Mouse (Mus musculus): ENCODE measurements at regions not wholly inside any gene's neighbourhood (a gene's known extent, or its start where the extent isn't known, plus 50 kb on each side); places are given as distances from the start of the nearest gene placed in this dataset.

DNA sequence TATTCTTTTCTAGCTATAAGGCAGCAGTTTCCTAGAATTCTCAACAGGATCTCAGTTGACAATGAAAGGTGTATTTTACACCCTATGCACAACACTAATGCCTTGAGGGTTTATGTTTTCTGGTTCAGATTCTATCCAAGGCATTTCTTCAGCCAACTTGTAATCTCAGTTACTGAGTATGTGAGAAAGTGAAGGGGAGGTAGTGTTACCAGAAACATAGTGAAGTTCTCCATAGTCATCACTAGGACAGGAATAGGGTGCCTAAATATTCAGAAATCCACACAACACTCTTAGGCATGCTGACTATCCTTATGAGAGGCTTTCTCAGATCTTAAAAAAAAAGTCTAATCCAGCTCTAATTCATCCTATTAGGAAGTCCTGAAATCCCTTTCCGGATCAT is 1228.2 kb upstream of the Cntnap5a start:
- DNase-seq (ENCODE audit: extremely low read depth, low read depth, low spot score): no peak

- no peak for DNase-seq (ENCODE audit: extremely low read depth, low read depth, low spot score)
Observed at GRCm38 (mm10) chr1:114496455-114496854, 1188.1 kb upstream of the Cntnap5a start.

DNA sequence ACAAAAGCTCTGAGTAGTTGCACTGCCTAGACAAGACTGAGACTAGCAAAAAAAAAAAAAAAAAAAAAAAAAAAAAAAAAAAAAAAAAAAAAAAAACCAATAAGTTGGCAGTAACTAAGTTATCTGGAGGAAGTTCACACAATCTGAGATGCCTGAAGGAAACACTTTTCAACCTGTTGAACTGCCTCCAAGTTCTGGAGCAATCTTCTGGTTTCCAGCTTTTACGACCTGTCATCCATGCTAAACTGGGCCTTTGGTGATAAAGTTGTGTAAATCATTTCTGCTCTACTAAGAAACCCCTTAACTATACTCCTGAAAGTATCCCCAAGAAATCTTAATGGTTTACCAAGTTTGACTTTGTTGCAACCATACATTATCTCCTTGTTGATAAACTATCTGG is 1168.8 kb upstream of the Cntnap5a start:
- peak; percentile 57 for DNase-seq (ENCODE audit: extremely low read depth, low read depth, low spot score)

DNA sequence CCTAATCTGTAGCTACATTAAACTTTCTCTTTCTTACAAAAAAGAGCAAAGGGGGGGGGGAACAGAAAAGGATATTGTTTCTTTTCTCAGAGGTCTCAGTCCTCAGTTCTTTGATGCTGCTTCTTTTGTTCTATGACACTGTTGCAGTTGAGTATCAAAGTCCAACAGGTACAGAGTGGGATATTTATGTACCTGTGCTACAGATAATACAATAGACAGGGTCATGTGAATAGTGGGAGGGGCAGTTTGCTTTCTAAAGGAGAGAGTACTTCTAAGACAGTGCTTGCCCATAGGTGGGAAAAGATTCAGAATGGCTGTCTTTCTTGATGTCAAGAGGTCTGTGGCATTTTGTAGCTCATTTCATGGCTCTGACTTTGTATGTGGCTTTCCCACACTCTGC is 1164.7 kb upstream of the Cntnap5a start:
- no peak for DNase-seq (ENCODE audit: extremely low read depth, low read depth, low spot score)

GRCm38 (mm10) chr1:114528545-114528944 is 1156.0 kb upstream of the Cntnap5a start:
- no peak for DNase-seq (ENCODE audit: extremely low read depth, low read depth, low spot score)

DNA sequence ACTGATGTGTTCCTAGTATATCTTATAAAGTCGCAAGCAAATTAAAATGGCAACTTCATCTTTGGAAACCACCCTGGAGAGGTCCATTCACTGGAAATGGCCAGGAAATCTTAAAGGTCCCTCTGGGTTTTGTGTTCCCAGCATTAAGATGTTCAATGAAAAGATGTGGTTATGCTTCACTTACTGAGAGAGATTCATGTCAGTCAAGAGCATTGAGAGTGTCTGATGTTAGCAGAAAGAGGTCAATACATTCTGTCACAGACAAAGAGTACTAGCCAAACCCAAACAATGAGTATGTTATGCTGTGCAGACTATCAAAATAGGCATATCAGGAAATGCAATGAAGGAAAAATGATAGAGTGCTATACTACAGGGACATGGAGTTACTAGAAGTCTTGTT is 1150.7 kb upstream of the Cntnap5a start:
- DNase-seq (ENCODE audit: extremely low read depth, low read depth, low spot score): no peak

DNA sequence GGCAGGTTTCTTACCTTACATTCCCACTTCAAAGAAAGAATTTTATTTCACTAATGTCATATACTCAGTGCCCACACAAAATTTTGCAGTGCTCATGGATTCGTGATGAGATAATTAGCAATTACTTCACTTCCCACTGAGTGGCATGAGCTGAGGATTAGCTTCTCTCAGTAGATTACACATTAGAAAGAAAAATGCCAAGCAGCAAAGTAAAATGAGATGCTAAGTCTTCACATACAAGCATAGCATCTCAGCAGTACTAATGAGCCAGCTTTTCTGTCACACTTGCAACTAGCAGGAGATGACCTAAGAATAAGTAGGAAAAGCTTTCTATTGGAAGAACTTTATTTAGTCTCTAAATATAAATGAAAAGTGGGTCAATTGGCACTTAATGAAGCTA is 1137.6 kb upstream of the Cntnap5a start:
- no peak for DNase-seq (ENCODE audit: extremely low read depth, low read depth, low spot score)

DNA sequence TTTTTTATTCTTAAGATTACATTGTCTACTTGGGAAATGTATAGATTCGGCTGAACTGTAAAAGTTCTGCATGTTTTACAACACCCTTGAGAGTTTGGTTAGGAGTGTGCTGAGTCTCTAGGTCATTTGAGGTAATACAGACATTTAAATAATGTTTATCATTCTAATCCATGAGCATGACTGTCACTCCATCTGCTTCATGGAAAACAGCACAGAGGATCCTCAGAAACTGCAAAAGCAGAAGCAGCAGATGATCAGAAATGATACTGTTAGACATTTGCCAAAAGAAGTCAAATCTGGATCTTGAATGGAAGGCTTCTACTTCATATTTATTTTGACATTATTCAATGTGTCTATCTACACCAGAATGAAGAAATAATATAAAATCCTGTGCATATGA is 1131.8 kb upstream of the Cntnap5a start:
- DNase-seq (ENCODE audit: extremely low read depth, low read depth, low spot score): no peak

DNA sequence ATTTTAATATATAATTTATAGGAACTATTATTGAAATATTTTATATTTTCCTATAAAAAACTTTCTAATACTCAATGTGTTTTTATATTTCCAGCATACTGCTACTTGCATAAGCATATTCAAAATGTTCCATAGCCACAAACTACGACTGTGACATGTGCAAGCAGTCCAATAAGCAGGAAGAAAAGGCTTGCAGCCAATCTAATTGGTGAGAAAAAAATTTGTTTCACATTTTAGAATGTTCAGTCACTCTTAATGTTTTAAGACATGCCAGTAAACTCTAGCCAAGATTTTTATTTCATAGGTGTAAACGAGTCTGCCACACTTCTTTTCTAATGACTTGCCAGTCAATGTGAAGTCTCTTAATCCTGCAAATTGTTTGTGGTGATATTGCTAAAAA is 1130.1 kb upstream of the Cntnap5a start:
- no peak for DNase-seq (ENCODE audit: extremely low read depth, low read depth, low spot score)
